Mouse (Mus musculus): Measurements from ENCODE around the gene Plcb4. TPM values are rescaled to one million over a fixed set of nuclear protein-coding genes. Genes with fewer than 3 reads are reported as not detected.

Plcb4 gene
- polyA plus RNA-seq, 1 experiment, result 33.0 TPM

DNA sequence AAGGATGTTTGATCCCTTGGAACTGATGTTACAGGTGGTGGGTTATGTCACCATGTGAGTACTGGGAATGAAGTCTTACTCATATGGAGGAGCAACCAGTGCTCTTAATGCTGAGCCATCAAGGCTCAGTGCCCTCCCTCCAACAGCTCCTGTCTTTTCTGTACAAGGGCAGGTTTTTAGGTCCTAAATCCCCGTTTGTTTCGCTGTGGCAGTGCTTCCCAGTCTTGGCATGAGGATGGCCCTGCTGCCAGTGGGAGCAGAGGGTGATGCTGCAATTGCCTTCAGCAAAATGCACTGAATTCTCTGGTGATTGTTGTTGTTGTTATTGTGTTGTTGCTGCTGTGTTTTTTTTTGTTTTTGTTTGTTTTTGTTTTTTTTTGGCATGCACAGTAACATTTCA lies 175.6 kb downstream of the Plcb4 start:
- H3K27ac ChIP-seq (ENCODE audit: insufficient read depth, low read length), result no peak overlapping the region
- TF ChIP-seq CTCF (IDR thresholded peaks at IDR 0.05; ENCODE audit: borderline replicate concordance, insufficient read depth, low read length), result no peak
- no peak for TF ChIP-seq POLR2A (IDR thresholded peaks at IDR 0.05; ENCODE audit: low read depth, low read length)
- peaks cover 2% of the 10 kb centered on the region; the same call in 1 of the 2 replicates for H3K4me1 ChIP-seq (ENCODE audit: control insufficient read depth, insufficient read depth, low read length)
- H3K4me3 ChIP-seq (ENCODE audit: insufficient read depth, low read length), result no peak overlapping the region

DNA sequence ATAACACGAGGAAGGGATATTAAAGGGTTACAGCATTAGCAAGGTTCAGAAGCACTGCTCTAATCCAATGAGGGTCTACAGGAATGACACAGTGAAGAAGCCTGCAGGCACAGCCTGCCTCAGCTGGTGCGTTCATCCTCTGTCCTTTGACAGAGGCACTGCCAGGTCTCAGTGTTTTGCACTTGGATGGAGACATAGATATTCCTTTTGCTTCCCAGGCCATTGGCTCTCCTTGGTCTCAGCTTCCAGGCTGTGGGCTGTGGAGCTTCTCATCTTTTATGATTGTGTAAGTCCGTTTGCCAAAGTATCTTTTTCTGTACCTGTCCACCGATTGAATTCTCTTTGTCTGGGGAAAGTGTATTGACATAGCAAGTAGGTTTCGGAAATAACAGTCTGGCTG lies 177.1 kb downstream of the Plcb4 start:
- peaks cover 2% of the 10 kb centered on the region; the same call in 1 of the 2 replicates for H3K4me1 ChIP-seq (ENCODE audit: control insufficient read depth, insufficient read depth, low read length)
- no peak for TF ChIP-seq CTCF (IDR thresholded peaks at IDR 0.05; ENCODE audit: borderline replicate concordance, insufficient read depth, low read length)
- no peak for TF ChIP-seq POLR2A (IDR thresholded peaks at IDR 0.05; ENCODE audit: low read depth, low read length)
- no peak overlapping the region for H3K4me3 ChIP-seq (ENCODE audit: insufficient read depth, low read length)
- no peak overlapping the region for H3K27ac ChIP-seq (ENCODE audit: insufficient read depth, low read length)

DNA sequence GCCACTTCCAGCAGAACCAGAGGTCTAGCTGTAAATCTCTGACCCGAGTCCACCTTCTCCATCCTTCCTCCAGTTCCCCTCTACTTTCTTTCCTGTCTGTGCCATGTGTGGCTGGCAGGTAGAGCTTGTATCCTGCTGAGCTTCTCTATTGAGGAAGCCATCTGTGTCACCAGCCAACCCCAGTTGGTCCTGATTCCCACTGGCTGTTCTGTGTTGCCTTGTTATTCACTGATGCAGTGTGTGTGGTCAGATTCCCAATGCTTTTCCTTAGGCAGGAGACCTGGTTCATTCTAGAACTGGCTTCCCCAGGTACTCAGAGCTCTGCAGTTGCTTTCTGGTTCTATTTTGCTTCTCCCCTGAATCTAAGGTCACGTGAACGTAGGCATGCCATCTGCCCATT lies 177.6 kb downstream of the Plcb4 start:
- Histone ChIP-seq H3K27ac (ENCODE audit: insufficient read depth, low read length) (no peak overlapping the region), H3K4me3 (ENCODE audit: insufficient read depth, low read length) (no peak overlapping the region), H3K4me1 (ENCODE audit: control insufficient read depth, insufficient read depth, low read length) (peaks cover 2% of the 10 kb centered on the region; the same call in 1 of the 2 replicates)
- TF ChIP-seq CTCF (IDR thresholded peaks at IDR 0.05; ENCODE audit: borderline replicate concordance, insufficient read depth, low read length), result no peak

DNA sequence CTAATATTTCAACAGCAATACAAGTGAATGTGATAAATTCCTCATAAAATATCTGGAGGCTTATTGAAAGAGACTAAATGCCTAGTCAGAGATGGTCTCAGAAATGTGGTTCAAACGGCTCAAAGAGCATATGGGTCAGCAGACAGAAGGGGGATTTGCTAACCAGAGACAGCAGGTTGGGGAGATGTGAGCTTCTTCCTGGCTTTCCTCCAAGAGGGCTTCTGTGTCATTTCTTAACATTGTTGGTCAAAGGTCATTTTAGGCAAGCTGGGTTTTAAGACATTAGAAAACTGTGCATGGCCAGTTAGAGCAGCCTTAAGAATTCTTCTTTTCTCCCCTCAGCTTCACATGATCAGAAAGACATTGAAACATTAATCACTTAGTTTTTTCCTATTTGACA lies 178.9 kb downstream of the Plcb4 start:
- Histone ChIP-seq H3K4me3 (ENCODE audit: insufficient read depth, low read length) (no peak overlapping the region), H3K4me1 (ENCODE audit: control insufficient read depth, insufficient read depth, low read length) (peaks cover 2% of the 10 kb centered on the region; the same call in 1 of the 2 replicates)

DNA sequence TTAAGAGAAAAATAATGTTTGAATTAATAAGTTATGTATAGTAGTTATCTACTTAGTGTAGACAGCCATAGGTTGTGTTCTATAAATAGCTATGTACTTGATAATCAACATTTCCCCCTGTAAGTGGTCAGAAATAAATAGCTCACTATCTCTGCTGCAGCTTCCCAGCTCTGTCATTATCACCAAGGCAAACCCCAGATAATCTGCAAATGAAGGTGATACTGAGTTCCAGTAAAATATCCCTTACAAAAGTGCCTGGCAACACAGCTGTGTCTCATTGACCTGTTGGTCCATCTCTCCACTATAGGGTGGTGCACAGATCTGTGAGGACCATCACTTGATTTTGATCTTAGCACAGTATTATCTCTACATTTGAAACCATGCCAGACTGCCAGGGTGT lies 179.3 kb downstream of the Plcb4 start:
- no peak overlapping the region for H3K27ac ChIP-seq (ENCODE audit: insufficient read depth, low read length)
- no peak overlapping the region for H3K4me3 ChIP-seq (ENCODE audit: insufficient read depth, low read length)
- TF ChIP-seq POLR2A (IDR thresholded peaks at IDR 0.05; ENCODE audit: low read depth, low read length) (no peak), CTCF (IDR thresholded peaks at IDR 0.05; ENCODE audit: borderline replicate concordance, insufficient read depth, low read length) (no peak)
- peaks cover 2% of the 10 kb centered on the region for H3K4me1 ChIP-seq (ENCODE audit: control insufficient read depth, insufficient read depth, low read length)

More for the DNA sequence above, 178.9 kb downstream of the Plcb4 start:
- no peak for TF ChIP-seq POLR2A (IDR thresholded peaks at IDR 0.05; ENCODE audit: low read depth, low read length)
- TF ChIP-seq CTCF (IDR thresholded peaks at IDR 0.05; ENCODE audit: borderline replicate concordance, insufficient read depth, low read length), result no peak
- no peak overlapping the region for H3K27ac ChIP-seq (ENCODE audit: insufficient read depth, low read length)

DNA sequence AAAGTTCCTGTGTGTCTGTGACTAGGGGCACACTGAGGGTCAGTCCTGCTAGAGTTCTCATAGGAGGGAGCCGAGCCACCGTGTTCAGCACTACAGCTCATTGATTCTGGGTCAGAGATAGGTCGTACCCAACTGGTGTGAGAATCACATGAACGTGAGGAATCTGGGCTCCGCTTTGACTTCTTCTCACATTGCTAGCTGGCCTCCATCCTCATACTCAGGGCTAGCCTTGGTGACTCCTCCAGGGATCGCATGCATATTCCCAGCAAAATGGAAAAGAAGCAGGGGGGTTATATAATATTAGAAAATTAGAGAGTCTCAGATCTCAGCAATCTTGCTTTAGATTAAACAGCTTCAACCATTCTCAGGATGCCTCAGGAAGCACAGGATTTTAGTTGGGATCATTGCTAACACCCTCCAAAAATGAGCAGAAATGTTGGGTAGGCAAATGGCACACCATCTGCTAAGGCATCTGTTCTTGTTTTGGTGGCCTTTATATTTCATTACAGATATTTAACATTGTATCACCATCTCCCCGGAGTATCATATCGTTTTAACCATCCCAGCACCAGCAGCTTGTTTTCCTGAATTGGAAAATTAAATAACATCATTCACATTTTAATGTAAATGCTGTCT lies 180.0 kb downstream of the Plcb4 start:
- no peak for TF ChIP-seq CTCF (IDR thresholded peaks at IDR 0.05; ENCODE audit: borderline replicate concordance, insufficient read depth, low read length)
- TF ChIP-seq POLR2A (IDR thresholded peaks at IDR 0.05; ENCODE audit: low read depth, low read length), result no peak
- H3K27ac ChIP-seq (ENCODE audit: insufficient read depth, low read length), result no peak overlapping the region

DNA sequence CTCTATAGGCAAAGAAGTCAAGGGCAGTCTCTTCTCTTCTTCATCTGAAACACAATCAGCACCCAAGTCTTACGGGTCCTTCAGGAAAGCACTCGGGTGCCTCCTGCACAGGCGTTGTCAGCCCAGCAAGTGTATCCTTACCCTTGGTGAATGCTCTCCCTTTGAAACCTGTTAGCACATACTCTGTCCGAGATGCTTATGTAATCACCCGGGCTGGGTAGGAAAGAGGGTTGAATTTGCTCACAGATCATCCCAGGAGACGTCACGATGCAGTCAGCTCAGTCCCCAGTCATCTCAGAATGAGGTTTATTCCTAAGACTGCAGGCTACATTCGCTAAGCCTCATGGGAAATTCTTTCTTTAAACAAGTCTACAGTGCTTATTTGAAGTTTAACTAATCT lies 184.9 kb downstream of the Plcb4 start:
- TF ChIP-seq POLR2A (IDR thresholded peaks at IDR 0.05; ENCODE audit: low read depth, low read length) (no peak), CTCF (IDR thresholded peaks at IDR 0.05; ENCODE audit: borderline replicate concordance, insufficient read depth, low read length) (no peak)
- Histone ChIP-seq H3K4me1 (ENCODE audit: control insufficient read depth, insufficient read depth, low read length) (no peaks in the 10 kb centered on the region; the same call in 1 of the 2 replicates), H3K4me3 (ENCODE audit: insufficient read depth, low read length) (no peak overlapping the region), H3K27ac (ENCODE audit: insufficient read depth, low read length) (no peak overlapping the region)

More for the DNA sequence above, 180.0 kb downstream of the Plcb4 start:
- H3K4me3 ChIP-seq (ENCODE audit: insufficient read depth, low read length), result no peak overlapping the region
- H3K4me1 ChIP-seq (ENCODE audit: control insufficient read depth, insufficient read depth, low read length), result peaks cover 2% of the 10 kb centered on the region

DNA sequence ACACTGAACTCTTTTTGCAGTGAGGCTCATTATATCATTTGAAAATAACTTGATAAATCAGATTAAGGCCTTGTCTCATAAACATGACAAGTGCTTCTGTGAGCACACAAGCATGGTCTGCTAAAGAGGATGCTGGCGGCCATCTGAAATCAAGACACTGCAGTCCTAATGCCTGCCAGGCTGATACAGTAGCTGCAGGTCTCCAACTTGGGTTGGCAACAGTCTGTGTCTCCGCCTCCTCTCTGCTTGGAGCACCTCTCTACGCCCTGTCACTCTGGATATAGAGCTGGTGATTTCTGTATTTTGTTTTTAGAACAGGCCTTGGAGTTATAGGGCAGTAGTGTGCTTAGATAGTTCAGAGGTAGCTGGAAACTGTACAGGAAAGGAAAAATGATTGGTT lies 188.1 kb downstream of the Plcb4 start:
- H3K27ac ChIP-seq (ENCODE audit: insufficient read depth, low read length), result no peak overlapping the region
- TF ChIP-seq CTCF (IDR thresholded peaks at IDR 0.05; ENCODE audit: borderline replicate concordance, insufficient read depth, low read length) (no peak), POLR2A (IDR thresholded peaks at IDR 0.05; ENCODE audit: low read depth, low read length) (no peak)
- H3K4me1 ChIP-seq (ENCODE audit: control insufficient read depth, insufficient read depth, low read length), result no peaks in the 10 kb centered on the region; the same call in 1 of the 2 replicates
- H3K4me3 ChIP-seq (ENCODE audit: insufficient read depth, low read length), result no peak overlapping the region

DNA sequence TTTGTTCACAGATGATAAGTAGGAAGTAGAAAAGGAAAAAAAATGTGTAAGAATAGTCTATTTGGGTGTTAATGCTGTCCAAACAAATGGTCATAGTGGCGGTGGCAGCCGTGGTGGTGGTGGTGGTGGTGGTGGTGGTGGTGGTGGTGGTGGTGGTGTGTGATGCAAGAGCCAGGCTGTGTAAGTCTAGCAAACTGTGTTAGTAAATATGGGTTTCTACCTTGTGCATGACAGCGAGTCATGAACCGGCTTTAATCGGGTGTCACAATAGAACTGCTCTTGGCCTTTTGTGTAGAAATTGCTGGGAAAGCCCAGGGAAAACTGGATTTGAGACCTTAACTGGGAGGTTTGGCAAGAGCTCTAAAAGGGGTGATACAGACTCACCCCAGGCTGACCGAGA lies 188.9 kb downstream of the Plcb4 start:
- TF ChIP-seq CTCF (IDR thresholded peaks at IDR 0.05; ENCODE audit: borderline replicate concordance, insufficient read depth, low read length) (no peak), POLR2A (IDR thresholded peaks at IDR 0.05; ENCODE audit: low read depth, low read length) (no peak)
- no peaks in the 10 kb centered on the region; the same call in 1 of the 2 replicates for H3K4me1 ChIP-seq (ENCODE audit: control insufficient read depth, insufficient read depth, low read length)
- no peak overlapping the region for H3K27ac ChIP-seq (ENCODE audit: insufficient read depth, low read length)
- no peak overlapping the region for H3K4me3 ChIP-seq (ENCODE audit: insufficient read depth, low read length)

DNA sequence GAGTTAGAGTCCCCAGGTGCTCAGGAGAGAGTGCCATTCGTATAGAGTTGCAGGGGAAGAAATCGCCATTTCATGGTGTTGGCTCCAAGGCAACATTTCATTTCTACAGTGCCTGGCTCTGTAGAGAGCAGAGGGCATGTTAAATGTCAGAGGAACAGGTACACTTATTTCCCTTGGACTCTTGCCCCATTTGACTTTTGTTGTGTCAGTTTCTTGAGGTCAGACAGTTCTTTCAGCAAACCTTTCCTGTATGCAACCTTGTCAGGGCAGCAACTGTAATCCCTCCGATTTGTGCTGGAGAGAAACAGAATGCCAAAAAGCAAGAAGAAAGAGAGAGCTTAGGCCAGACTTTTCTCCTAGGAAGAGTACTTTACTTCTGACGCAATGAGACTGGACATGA lies 189.4 kb downstream of the Plcb4 start:
- Histone ChIP-seq H3K27ac (ENCODE audit: insufficient read depth, low read length) (no peak overlapping the region), H3K4me3 (ENCODE audit: insufficient read depth, low read length) (no peak overlapping the region), H3K4me1 (ENCODE audit: control insufficient read depth, insufficient read depth, low read length) (no peaks in the 10 kb centered on the region)
- TF ChIP-seq CTCF (IDR thresholded peaks at IDR 0.05; ENCODE audit: borderline replicate concordance, insufficient read depth, low read length) (no peak), POLR2A (IDR thresholded peaks at IDR 0.05; ENCODE audit: low read depth, low read length) (no peak)
